Mouse (Mus musculus): ENCODE results near the gene Atoh8. TPM values are rescaled to one million over a fixed set of nuclear protein-coding genes. Genes with fewer than 3 reads are reported as not detected.

The Atoh8 gene
- 7.4 and 8.2 TPM in 2 replicates for polyA plus RNA-seq (2012; rRNA removed)

GRCm38 (mm10) chr6:72235098-72235806 is at the start of gene Atoh8:
Atoh8 (minus strand) TSS chr6:72235577.
- no peak for DNase-seq (ENCODE audit: low read depth)

- no peak for DNase-seq (ENCODE audit: low read depth)
These were observed 48.5 kb upstream of the Atoh8 start for GRCm38 (mm10) chr6:72283914-72284313.

GRCm38 (mm10) chr6:72280410-72280998 is 45.1 kb upstream of the Atoh8 start:
- DNase-seq (ENCODE audit: low read depth): peak; percentile 33

- no peak for DNase-seq (ENCODE audit: low read depth)
These were observed 44.1 kb upstream of the Atoh8 start for GRCm38 (mm10) chr6:72279505-72279904.

GRCm38 (mm10) chr6:72278835-72279234 is 43.5 kb upstream of the Atoh8 start:
- DNase-seq (ENCODE audit: low read depth): no peak

GRCm38 (mm10) chr6:72277508-72278166 is 42.3 kb upstream of the Atoh8 start:
- DNase-seq (ENCODE audit: low read depth): no peak

- DNase-seq (ENCODE audit: low read depth): no peak
These were observed 41.6 kb upstream of the Atoh8 start for GRCm38 (mm10) chr6:72276972-72277441.

- no peak for DNase-seq (ENCODE audit: low read depth)
These were observed 40.8 kb upstream of the Atoh8 start for GRCm38 (mm10) chr6:72276141-72276540.

GRCm38 (mm10) chr6:72275527-72275926 is 40.1 kb upstream of the Atoh8 start:
- DNase-seq (ENCODE audit: low read depth): no peak

GRCm38 (mm10) chr6:72273153-72273552 is 37.8 kb upstream of the Atoh8 start:
- DNase-seq (ENCODE audit: low read depth): no peak

- no peak for DNase-seq (ENCODE audit: low read depth)
These were observed 36.9 kb upstream of the Atoh8 start for GRCm38 (mm10) chr6:72272161-72272696.

- DNase-seq (ENCODE audit: low read depth): no peak
These were observed 35.7 kb upstream of the Atoh8 start for GRCm38 (mm10) chr6:72270952-72271519.

- DNase-seq (ENCODE audit: low read depth): no peak
These were observed 34.9 kb upstream of the Atoh8 start for GRCm38 (mm10) chr6:72270258-72270657.

GRCm38 (mm10) chr6:72268149-72268847 is 32.9 kb upstream of the Atoh8 start:
- no peak for DNase-seq (ENCODE audit: low read depth)

- DNase-seq (ENCODE audit: low read depth): no peak
These were observed 30.3 kb upstream of the Atoh8 start for GRCm38 (mm10) chr6:72265664-72266063.

- DNase-seq (ENCODE audit: low read depth): no peak
These were observed 28.4 kb upstream of the Atoh8 start for GRCm38 (mm10) chr6:72263679-72264265.

- DNase-seq (ENCODE audit: low read depth): no peak
These were observed 26.4 kb upstream of the Atoh8 start for GRCm38 (mm10) chr6:72261683-72262320.

- DNase-seq (ENCODE audit: low read depth): no peak
These were observed 25.8 kb upstream of the Atoh8 start for GRCm38 (mm10) chr6:72260981-72261682.

GRCm38 (mm10) chr6:72259474-72259873 is 24.1 kb upstream of the Atoh8 start:
- no peak for DNase-seq (ENCODE audit: low read depth)

GRCm38 (mm10) chr6:72255294-72255693 is 19.9 kb upstream of the Atoh8 start:
- no peak for DNase-seq (ENCODE audit: low read depth)

Data from gonadal fat pad, adult 2 months (tissue).